Mouse (Mus musculus): ENCODE measurements around the gene Rnd2. TPM values are rescaled to one million over a fixed set of nuclear protein-coding genes. Genes with fewer than 3 reads are reported as not detected.
A peak's percentile ranks its signal among the peaks of the same experiment; 100 is the strongest.

The Rnd2 gene
- 3.5 and 4.3 TPM in 2 replicates for polyA plus RNA-seq (2012; rRNA removed)

- peak within 1 kb of the TSS; percentile 92 for H3K4me3 ChIP-seq (ENCODE audit: control insufficient read depth, insufficient read depth, low read length)
- no peak for DNase-seq
- peaks cover 24% of the 10 kb centered on the region for H3K4me1 ChIP-seq (replicated peaks; ENCODE audit: control insufficient read depth, insufficient read depth, low read length)
- no peaks in the 10 kb centered on the region for H3K27me3 ChIP-seq (ENCODE audit: control insufficient read depth, insufficient read depth, low read length)
- H3K36me3 ChIP-seq (ENCODE audit: control insufficient read depth, insufficient read depth, low read length), result peaks cover 3% of the 10 kb centered on the region; the same call in 1 of the 2 replicates
- 11% methylated on average over 12 of the region's 12 CpGs for WGBS
- TF ChIP-seq POLR2A (IDR thresholded peaks at IDR 0.05; ENCODE audit: control insufficient read depth, extremely low read depth, insufficient read depth, low read length, poor library complexity) (no peak), CTCF (IDR thresholded peaks at IDR 0.05; ENCODE audit: borderline replicate concordance, control insufficient read depth, extremely low read depth, insufficient read depth, low read length, poor library complexity) (no peak)
- no peak within 1 kb of the TSS for H3K27ac ChIP-seq (ENCODE audit: control insufficient read depth, insufficient read depth, low read length)
Measured at GRCm38 (mm10) chr11:101464211-101465100, at the start of gene Rnd2. Gene Rnd2 (plus strand): TSS chr11:101464999.

GRCm38 (mm10) chr11:101415306-101415705, 49.5 kb upstream of the Rnd2 start:
- no peaks in the 10 kb centered on the region for H3K27me3 ChIP-seq (ENCODE audit: control insufficient read depth, insufficient read depth, low read length)
- DNase-seq, result no peak
- H3K4me3 ChIP-seq (ENCODE audit: control insufficient read depth, insufficient read depth, low read length), result no peak overlapping the region
- TF ChIP-seq CTCF (IDR thresholded peaks at IDR 0.05; ENCODE audit: borderline replicate concordance, control insufficient read depth, extremely low read depth, insufficient read depth, low read length, poor library complexity), result no peak
- TF ChIP-seq POLR2A (IDR thresholded peaks at IDR 0.05; ENCODE audit: control insufficient read depth, extremely low read depth, insufficient read depth, low read length, poor library complexity), result no peak
- 95% methylated on average over 2 of the region's 2 CpGs for WGBS
- H3K36me3 ChIP-seq (ENCODE audit: control insufficient read depth, insufficient read depth, low read length), result peaks cover 9% of the 10 kb centered on the region
- no peak overlapping the region for H3K27ac ChIP-seq (ENCODE audit: control insufficient read depth, insufficient read depth, low read length)
- H3K4me1 ChIP-seq (replicated peaks; ENCODE audit: control insufficient read depth, insufficient read depth, low read length), result 0 out of 2 replicates have a peak, but pooled peaks cover 3% of the 10 kb centered on the region

- Histone ChIP-seq H3K27me3 (ENCODE audit: control insufficient read depth, insufficient read depth, low read length) (no peaks in the 10 kb centered on the region), H3K36me3 (ENCODE audit: control insufficient read depth, insufficient read depth, low read length) (peaks cover 4% of the 10 kb centered on the region; the same call in 1 of the 2 replicates), H3K4me1 (replicated peaks; ENCODE audit: control insufficient read depth, insufficient read depth, low read length) (0 out of 2 replicates have a peak, but pooled peaks cover 3% of the 10 kb centered on the region), H3K4me3 (ENCODE audit: control insufficient read depth, insufficient read depth, low read length) (peak overlapping the region; percentile 92), H3K27ac (ENCODE audit: control insufficient read depth, insufficient read depth, low read length) (no peak overlapping the region)
- TF ChIP-seq POLR2A (IDR thresholded peaks at IDR 0.05; ENCODE audit: control insufficient read depth, extremely low read depth, insufficient read depth, low read length, poor library complexity) (no peak), CTCF (IDR thresholded peaks at IDR 0.05; ENCODE audit: borderline replicate concordance, control insufficient read depth, extremely low read depth, insufficient read depth, low read length, poor library complexity) (no peak)
- DNase-seq, result peak; percentile 21
- WGBS, result under 1% methylated on average over 11 of the region's 11 CpGs
Measured at GRCm38 (mm10) chr11:101416433-101417100, 48.2 kb upstream of the Rnd2 start.

GRCm38 (mm10) chr11:101417101-101417855, 47.5 kb upstream of the Rnd2 start, which contains the start of gene Aarsd1:
Gene Aarsd1 (minus strand): TSS chr11:101417615.
- DNase-seq, result peak; percentile 91
- peak; percentile 52; the same call in 1 of the 2 replicates for TF ChIP-seq CTCF (IDR thresholded peaks at IDR 0.05; ENCODE audit: borderline replicate concordance, control insufficient read depth, extremely low read depth, insufficient read depth, low read length, poor library complexity)
- TF ChIP-seq POLR2A (IDR thresholded peaks at IDR 0.05; ENCODE audit: control insufficient read depth, extremely low read depth, insufficient read depth, low read length, poor library complexity), result peak; percentile 73
- no peak within 1 kb of the TSS for H3K27ac ChIP-seq (ENCODE audit: control insufficient read depth, insufficient read depth, low read length)

GRCm38 (mm10) chr11:101418991-101419390, 45.8 kb upstream of the Rnd2 start:
- Histone ChIP-seq H3K27ac (ENCODE audit: control insufficient read depth, insufficient read depth, low read length) (no peak overlapping the region), H3K27me3 (ENCODE audit: control insufficient read depth, insufficient read depth, low read length) (no peaks in the 10 kb centered on the region), H3K4me3 (ENCODE audit: control insufficient read depth, insufficient read depth, low read length) (no peak overlapping the region), H3K36me3 (ENCODE audit: control insufficient read depth, insufficient read depth, low read length) (no peaks in the 10 kb centered on the region), H3K4me1 (replicated peaks; ENCODE audit: control insufficient read depth, insufficient read depth, low read length) (peaks cover 4% of the 10 kb centered on the region)
- no peak for DNase-seq
- TF ChIP-seq CTCF (IDR thresholded peaks at IDR 0.05; ENCODE audit: borderline replicate concordance, control insufficient read depth, extremely low read depth, insufficient read depth, low read length, poor library complexity) (no peak), POLR2A (IDR thresholded peaks at IDR 0.05; ENCODE audit: control insufficient read depth, extremely low read depth, insufficient read depth, low read length, poor library complexity) (no peak)
- WGBS, result 84% methylated on average over 6 of the region's 6 CpGs

More at GRCm38 (mm10) chr11:101417101-101417855, 47.5 kb upstream of the Rnd2 start, which contains the start of gene Aarsd1:
- under 1% methylated on average over 45 of the region's 45 CpGs for WGBS
- Histone ChIP-seq H3K4me3 (ENCODE audit: control insufficient read depth, insufficient read depth, low read length) (peak within 1 kb of the TSS; percentile 92), H3K36me3 (ENCODE audit: control insufficient read depth, insufficient read depth, low read length) (peaks cover 4% of the 10 kb centered on the region; the same call in 1 of the 2 replicates), H3K27me3 (ENCODE audit: control insufficient read depth, insufficient read depth, low read length) (no peaks in the 10 kb centered on the region), H3K4me1 (replicated peaks; ENCODE audit: control insufficient read depth, insufficient read depth, low read length) (0 out of 2 replicates have a peak, but pooled peaks cover 3% of the 10 kb centered on the region)
